Mouse (Mus musculus) frontal cortex, postnatal 14 days (tissue): ENCODE results near the gene Surf2.
A peak's percentile ranks its signal among the peaks of the same experiment; 100 is the strongest.

ENCODE experiments used
- DNase-seq, 2 experiments: peaks; one replicate each; pipeline ENCODE4 v3.0.0; 2022; ENCODE audit warnings: low spot score in 2 of 2

Gene Surf2

DNA sequence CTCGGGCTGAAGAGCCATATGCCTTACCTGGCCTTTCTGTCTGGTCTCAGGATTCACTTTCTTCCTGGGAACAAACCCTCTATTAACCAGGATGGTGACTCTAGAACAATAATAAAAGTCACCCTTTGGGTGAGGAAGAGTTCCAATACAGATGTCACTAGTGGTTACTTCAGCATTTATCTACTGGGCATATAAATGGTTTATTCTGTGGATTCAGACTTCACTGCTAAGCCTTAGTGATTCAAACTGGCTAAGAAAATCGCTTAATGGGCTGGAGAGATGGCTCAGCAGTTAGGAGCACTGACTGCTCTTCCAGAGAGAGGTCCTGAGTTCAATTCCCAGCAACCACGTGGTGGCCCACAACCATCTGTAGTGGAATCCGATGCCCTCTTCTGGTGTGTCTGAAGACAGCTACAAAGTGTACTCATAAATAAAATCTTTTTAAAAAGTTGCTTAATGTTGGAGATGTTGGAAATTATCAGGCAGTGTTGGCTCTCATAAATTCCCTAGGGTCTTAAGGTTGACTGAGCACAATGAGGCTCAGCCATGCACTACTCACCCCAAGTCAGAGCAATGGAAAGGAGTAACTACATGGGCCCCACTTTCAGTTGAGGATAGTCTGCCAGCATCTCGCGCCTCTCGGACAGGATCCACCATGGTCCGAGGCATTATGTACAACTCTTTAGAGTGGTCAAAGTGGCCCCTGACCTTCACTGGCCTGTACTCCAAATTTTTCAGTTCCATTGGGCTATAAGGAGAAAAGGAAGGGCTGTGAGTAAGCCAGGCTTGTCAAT, 1.8 kb upstream of the Surf2 start:
- no peak for DNase-seq

GRCm38 (mm10) chr2:26916738-26917137, 571 bp downstream of the Surf2 start:
- no peak for DNase-seq

- DNase-seq: no peak
Measured at GRCm38 (mm10) chr2:26919684-26920083, 3.5 kb downstream of the Surf2 start.

- no peak for DNase-seq
Measured at GRCm38 (mm10) chr2:26920190-26920855, 4.2 kb downstream of the Surf2 start.

GRCm38 (mm10) chr2:26921784-26922183, 5.6 kb downstream of the Surf2 start:
- DNase-seq: no peak

DNA sequence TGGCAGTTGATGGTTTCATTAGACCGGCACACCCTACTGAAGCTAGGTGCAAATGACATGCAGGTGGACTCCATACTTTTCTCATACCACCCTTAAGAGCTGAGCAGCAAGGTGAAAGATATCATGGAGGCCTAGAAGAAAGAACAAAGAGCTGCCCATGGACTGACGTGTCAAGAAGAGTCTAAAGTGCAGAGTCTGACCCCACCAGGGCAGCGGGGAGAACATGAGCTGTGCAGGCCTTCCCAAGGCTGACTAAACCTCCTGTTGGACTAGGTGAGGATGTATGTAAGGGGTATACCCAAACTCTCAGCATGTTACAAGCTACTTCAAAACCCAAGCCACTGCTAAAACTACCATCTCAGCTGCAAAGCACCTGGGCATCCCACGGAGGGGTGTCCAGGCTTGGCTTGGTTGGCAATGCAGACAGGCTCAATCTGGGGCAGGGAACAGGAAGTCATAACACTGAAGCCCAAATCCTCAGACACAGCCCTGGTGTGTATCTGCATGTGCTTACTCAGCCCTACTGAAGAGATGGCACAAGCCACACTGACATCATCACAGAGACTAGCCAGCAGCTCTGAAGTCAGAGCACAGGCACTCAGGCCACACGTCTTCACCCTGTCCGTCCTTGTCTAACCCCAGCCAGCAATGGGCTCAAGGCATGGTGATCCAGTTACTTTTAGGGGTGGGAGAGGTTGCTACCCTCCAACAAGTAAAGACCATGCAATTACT, 11.7 kb downstream of the Surf2 start:
- DNase-seq: no peak

DNA sequence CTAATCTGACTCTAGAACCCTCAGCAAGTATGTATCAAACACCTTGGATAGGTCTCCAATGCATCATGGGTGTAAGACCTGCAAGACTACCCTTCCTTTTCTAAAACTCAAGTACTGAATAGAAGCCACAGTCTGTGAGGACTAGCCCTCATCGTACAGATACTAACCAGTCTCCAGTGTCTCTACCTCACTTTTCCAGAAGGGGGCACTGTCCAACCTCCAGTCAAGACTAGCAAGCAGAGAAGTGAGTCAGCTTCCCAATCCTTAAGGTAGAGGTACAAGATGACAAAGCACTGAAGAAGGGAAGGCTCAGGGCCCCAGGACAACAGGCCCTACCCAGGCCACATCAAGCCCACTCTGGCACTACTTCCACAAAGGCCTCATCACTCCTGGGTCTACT, 14.2 kb downstream of the Surf2 start:
- DNase-seq: peak in 1 of 2 experiments; percentile 63

DNA sequence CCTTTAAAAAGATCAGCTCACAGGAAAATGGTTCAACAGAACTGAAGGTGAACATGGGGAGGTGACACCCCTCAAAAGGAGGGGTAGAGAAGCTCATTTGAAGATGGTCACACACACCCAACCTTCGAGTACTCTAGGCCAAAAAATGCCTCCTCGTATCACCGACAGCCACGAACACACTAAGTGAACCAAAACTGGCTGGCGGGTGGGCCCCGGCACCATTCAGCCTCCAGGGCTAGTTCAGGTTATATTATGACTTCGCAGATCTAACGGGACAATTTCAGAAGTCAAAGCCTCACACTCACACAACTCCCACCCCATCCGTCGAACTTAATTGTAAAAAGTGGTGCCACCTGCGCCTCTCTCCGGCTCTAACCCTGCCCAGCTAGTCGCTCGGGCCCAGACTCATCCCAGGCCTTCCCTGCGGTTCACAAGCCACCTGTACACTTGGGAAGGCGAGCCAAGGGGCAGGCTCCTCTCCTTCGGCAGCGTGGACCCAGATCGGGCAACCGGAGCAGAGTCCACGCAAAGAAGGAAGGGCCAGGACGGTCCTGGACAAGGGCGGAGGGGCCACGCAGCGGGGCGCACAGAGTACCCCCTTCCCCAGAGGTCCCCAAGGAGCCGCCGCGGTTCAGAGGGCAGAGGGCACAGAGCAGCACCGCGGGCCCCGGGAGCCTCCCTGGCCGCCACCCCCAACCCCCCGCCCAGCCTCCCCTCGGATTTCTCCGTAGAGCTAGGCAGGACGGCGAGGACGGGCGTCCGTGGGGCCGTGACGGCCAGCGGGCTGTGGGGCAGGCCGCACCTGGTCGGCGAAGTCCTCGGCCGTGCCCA, 16.5 kb downstream of the Surf2 start:
- no peak for DNase-seq

GRCm38 (mm10) chr2:26933304-26934055, 17.3 kb downstream of the Surf2 start, which contains the start of the genes Surf4 and Stkld1:
Surf4 (minus strand) TSS chr2:26933928.
Stkld1 (plus strand) TSS chr2:26934047.
- peak; percentile 81 to 88 for DNase-seq

DNA sequence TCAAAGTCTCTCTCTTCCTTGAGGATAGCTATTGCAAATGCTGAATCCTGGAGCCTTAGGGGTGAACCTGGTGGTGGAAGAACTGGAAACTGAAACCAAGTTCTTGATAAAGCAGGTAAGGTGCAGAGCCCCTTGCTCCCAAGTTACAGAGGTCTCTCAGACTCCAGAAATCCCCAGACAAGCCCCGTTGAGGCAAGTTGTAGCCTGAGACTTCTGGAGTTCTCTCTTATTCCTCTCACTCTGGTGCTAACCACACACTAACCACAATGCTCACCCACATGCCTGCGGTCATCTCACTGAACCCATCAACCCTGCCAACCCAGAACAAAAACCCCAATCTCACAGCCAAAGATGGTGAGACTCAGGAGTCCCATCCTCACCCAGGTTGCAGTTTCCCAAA, 19.1 kb downstream of the Surf2 start:
- DNase-seq: no peak

DNA sequence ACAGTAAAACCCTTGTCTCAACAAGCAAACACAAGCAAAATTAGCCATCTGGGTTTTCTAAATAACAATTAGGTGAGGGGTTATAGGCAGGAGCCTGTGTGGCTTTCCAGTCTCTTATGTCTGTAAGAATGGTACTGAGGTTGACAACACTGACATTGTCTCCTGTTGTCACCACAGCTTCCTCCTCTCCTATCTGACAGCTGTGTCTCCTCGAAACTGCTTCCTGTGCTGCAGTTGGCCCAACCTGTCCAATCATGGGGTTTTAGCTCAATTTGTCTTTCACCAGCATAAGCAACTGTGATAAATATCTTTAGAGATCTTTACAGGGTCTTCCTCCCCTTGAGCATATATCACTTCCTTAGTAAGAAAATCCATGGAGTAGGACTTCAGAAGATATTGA, 20.3 kb downstream of the Surf2 start:
- no peak for DNase-seq

- no peak for DNase-seq
Measured at GRCm38 (mm10) chr2:26941539-26941938, 25.4 kb downstream of the Surf2 start.

- DNase-seq: no peak
Measured at GRCm38 (mm10) chr2:26943253-26943652, 27.1 kb downstream of the Surf2 start.

DNA sequence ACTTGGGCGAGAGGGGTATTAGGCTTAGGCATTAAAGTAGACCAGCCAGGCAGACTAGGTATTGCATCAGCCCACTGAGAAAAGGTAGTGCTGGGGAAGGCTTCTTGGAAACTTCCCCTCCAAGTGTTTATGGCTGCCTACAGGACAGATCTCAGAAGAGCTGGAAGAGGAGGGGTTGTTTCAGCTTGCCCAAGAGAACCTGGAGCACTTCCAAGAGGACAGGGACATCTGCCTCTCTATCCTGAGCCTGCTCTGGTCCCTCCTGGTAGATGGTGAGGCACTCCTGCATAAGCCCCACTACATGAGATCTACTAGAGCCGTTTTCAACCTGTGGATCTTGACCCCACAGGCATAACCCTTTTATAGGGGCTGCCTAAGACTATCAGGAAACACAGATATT, 34.2 kb downstream of the Surf2 start:
- no peak for DNase-seq

GRCm38 (mm10) chr2:26951346-26951905, 35.3 kb downstream of the Surf2 start:
- no peak for DNase-seq

- no peak for DNase-seq
Measured at GRCm38 (mm10) chr2:26952193-26952592, 36.0 kb downstream of the Surf2 start.

DNA sequence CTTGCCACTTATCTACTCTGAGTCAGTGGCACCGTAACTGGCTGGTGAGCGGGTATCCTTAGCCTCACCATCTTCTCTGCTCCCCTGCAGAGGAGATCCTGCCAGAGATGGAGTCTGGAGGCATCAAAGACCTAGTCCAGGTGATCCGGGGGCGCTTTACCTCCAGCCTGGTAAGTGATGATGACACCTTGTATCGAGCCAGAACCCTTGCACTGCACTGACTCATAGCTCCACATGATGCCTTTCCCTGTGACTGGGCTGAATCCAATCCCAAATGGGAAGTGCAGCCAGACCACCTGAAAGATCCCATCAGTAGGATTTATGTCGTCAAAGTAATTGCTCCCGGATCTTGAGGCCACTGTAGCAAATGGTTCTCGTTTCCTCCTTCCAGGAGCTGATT, 36.7 kb downstream of the Surf2 start:
- DNase-seq: no peak

DNA sequence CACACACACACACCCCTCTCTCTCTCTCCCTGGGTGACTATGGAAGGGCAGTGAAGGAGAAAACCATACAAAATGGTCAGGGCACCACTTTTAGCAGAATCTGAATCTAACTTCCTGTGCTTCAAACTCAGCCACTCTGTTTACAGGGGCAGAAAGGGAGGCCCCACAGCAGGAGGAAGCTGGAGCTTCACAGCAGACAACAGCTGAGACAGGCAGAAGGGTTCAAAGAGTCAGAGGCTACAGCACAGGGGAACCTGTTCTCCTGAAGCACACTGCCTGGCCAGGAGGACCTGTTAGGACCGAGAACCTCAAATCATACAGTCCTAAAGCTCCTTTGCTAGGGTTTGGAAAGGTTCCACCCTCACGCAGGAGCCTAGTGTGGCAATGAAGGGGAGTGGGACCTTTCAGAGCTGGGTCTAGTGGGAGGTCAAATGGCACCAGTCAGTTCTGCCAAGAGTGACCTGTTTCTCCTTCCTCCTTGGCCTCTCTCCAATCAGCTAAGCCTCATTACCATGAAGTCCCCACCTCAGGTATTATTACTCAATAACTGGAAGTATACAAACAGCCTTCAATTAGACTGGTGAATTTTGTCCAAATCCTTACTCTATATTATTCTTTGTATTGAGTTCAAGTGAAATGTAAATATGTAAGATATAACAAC, 38.7 kb downstream of the Surf2 start:
- DNase-seq: no peak

- DNase-seq: no peak
Measured at GRCm38 (mm10) chr2:26956811-26957487, 40.8 kb downstream of the Surf2 start.

- DNase-seq: no peak
Measured at GRCm38 (mm10) chr2:26957488-26957859, 41.3 kb downstream of the Surf2 start.
